Mouse (Mus musculus) liver, embryonic 12.5 days (tissue): Measurements from ENCODE around the gene Cubn. TPM values are rescaled to one million over a fixed set of nuclear protein-coding genes. Genes with fewer than 3 reads are reported as not detected.

Experiments used
- ATAC-seq: fragments of 200-750 bp; cut with Nextera tagmentation; 2 replicates; pipeline ENCODE4 v1.8.0; 2017; ENCODE audit warnings: moderate number of reproducible peaks, mild to moderate bottlenecking, moderate library complexity
- H3K27ac ChIP-seq: fragments of 300-500 bp; sonication (generic); 2 replicates; pipeline ENCODE4 v1.5.1; 2016; ENCODE audit warnings: mild to moderate bottlenecking
- H3K27me3 ChIP-seq: fragments of 300-500 bp; sonication (generic); replicated peaks from 2 replicates; pipeline ENCODE4 v1.6.1; 2016; ENCODE audit warnings: mild to moderate bottlenecking, moderate library complexity
- H3K36me3 ChIP-seq: fragments of 300-500 bp; sonication (generic); 2 replicates; pipeline ENCODE4 v1.6.1; 2016; ENCODE audit warnings: mild to moderate bottlenecking, moderate library complexity
- H3K4me1 ChIP-seq: fragments of 300-500 bp; sonication (generic); 2 replicates; pipeline ENCODE4 v1.6.1; 2016
- H3K4me2 ChIP-seq: fragments of 300-500 bp; sonication (generic); 2 replicates; pipeline ENCODE4 v1.6.1; 2016; ENCODE audit warnings: mild to moderate bottlenecking, moderate library complexity
- H3K4me3 ChIP-seq: fragments of 300-500 bp; sonication (generic); 2 replicates; pipeline ENCODE4 v1.5.1; 2016; ENCODE audit warnings: mild to moderate bottlenecking, moderate library complexity
- H3K9ac ChIP-seq: fragments of 300-500 bp; sonication (generic); 2 replicates; pipeline ENCODE4 v1.6.1; 2016; ENCODE audit warnings: mild to moderate bottlenecking, moderate library complexity
- H3K9me3 ChIP-seq: fragments of 300-500 bp; sonication (generic); replicated peaks from 2 replicates; pipeline ENCODE4 v1.6.1; 2016; ENCODE audit warnings: mild to moderate bottlenecking, moderate library complexity
- WGBS: fragments of 180-500 bp; shearing (Covaris S2); methylation state at CpG from one replicate; pipeline ENCODE4 v1.1.7; 2016; ENCODE audit not compliant: insufficient replicate concordance; 5-methylcytosine and 5-hydroxymethylcytosine counted together
- polyA plus RNA-seq: library from polyadenylated mRNA; unstranded; fragments of >200 nt; fragmentation: Nextera tagmentation; extraction: Ambion mirVana; gene quantifications from 2 replicates; pipeline ENCODE4 v1.2.1, GENCODE M21; 2016

Gene Cubn
- polyA plus RNA-seq, 1 experiment from 2014 or later: 0.07 TPM

- H3K27me3 ChIP-seq: no peaks in the 10 kb centered on the region
- ATAC-seq: no peak
- H3K4me3 ChIP-seq: no peak overlapping the region
- no peaks in the 10 kb centered on the region for H3K36me3 ChIP-seq
- H3K9me3 ChIP-seq: no peaks in the 10 kb centered on the region
- no peak overlapping the region for H3K27ac ChIP-seq
- H3K4me2 ChIP-seq: no peak overlapping the region
- no peak overlapping the region for H3K9ac ChIP-seq
- H3K4me1 ChIP-seq: no peaks in the 10 kb centered on the region
- 72% methylated on average over 3 of the region's 3 CpGs for WGBS
Observed at GRCm38 (mm10) chr2:13438275-13438845, 53.3 kb downstream of the Cubn start.

GRCm38 (mm10) chr2:13432002-13432401 lies 59.6 kb downstream of the Cubn start:
- no peak overlapping the region for H3K4me2 ChIP-seq
- no peak overlapping the region for H3K27ac ChIP-seq
- WGBS: 72% methylated on average over 4 of the region's 4 CpGs
- H3K27me3 ChIP-seq: 0 out of 2 replicates have a peak, but pooled peaks cover 4% of the 10 kb centered on the region
- H3K4me3 ChIP-seq: no peak overlapping the region
- no peaks in the 10 kb centered on the region for H3K36me3 ChIP-seq
- ATAC-seq: no peak
- H3K9me3 ChIP-seq: no peaks in the 10 kb centered on the region
- no peak overlapping the region for H3K9ac ChIP-seq
- H3K4me1 ChIP-seq: no peaks in the 10 kb centered on the region

- Histone ChIP-seq H3K4me3 (no peak overlapping the region), H3K36me3 (no peaks in the 10 kb centered on the region), H3K4me1 (no peaks in the 10 kb centered on the region), H3K27ac (no peak overlapping the region), H3K4me2 (no peak overlapping the region), H3K9me3 (no peaks in the 10 kb centered on the region), H3K27me3 (no peaks in the 10 kb centered on the region), H3K9ac (no peak overlapping the region)
- 77% methylated on average over 14 of the region's 14 CpGs for WGBS
- no peak for ATAC-seq
Observed at GRCm38 (mm10) chr2:13421974-13422760, 69.4 kb downstream of the Cubn start.

GRCm38 (mm10) chr2:13416765-13417524 lies 74.7 kb downstream of the Cubn start:
- 73% methylated on average over 3 of the region's 3 CpGs for WGBS
- Histone ChIP-seq H3K27ac (no peak overlapping the region), H3K36me3 (no peaks in the 10 kb centered on the region), H3K4me1 (peaks cover 22% of the 10 kb centered on the region), H3K9me3 (no peaks in the 10 kb centered on the region), H3K4me2 (no peak overlapping the region), H3K9ac (no peak overlapping the region), H3K27me3 (no peaks in the 10 kb centered on the region), H3K4me3 (no peak overlapping the region)
- no peak for ATAC-seq

GRCm38 (mm10) chr2:13413520-13414178 lies 78.0 kb downstream of the Cubn start:
- H3K4me2 ChIP-seq: peak overlapping the region; percentile 42
- H3K9me3 ChIP-seq: no peaks in the 10 kb centered on the region
- peaks cover 33% of the 10 kb centered on the region for H3K4me1 ChIP-seq
- peak; percentile 97 for ATAC-seq
- no peaks in the 10 kb centered on the region for H3K36me3 ChIP-seq
- 10% methylated on average over 4 of the region's 4 CpGs for WGBS
- H3K27ac ChIP-seq: peak overlapping the region; percentile 84
- no peaks in the 10 kb centered on the region for H3K27me3 ChIP-seq
- H3K4me3 ChIP-seq: no peak overlapping the region
- H3K9ac ChIP-seq: peak overlapping the region; percentile 1; the same call in 1 of the 2 replicates

- H3K27ac ChIP-seq: no peak overlapping the region
- no peaks in the 10 kb centered on the region for H3K9me3 ChIP-seq
- no peak overlapping the region for H3K4me3 ChIP-seq
- 36% methylated on average over 5 of the region's 5 CpGs for WGBS
- no peak overlapping the region for H3K9ac ChIP-seq
- H3K36me3 ChIP-seq: no peaks in the 10 kb centered on the region
- no peak for ATAC-seq
- H3K4me2 ChIP-seq: no peak overlapping the region
- H3K27me3 ChIP-seq: no peaks in the 10 kb centered on the region
- H3K4me1 ChIP-seq: peaks cover 33% of the 10 kb centered on the region
Observed at GRCm38 (mm10) chr2:13410660-13411059, 81.0 kb downstream of the Cubn start.

GRCm38 (mm10) chr2:13409767-13410519 lies 81.7 kb downstream of the Cubn start:
- no peak for ATAC-seq
- no peak overlapping the region for H3K9ac ChIP-seq
- H3K27me3 ChIP-seq: no peaks in the 10 kb centered on the region
- peaks cover 33% of the 10 kb centered on the region for H3K4me1 ChIP-seq
- no peak overlapping the region for H3K27ac ChIP-seq
- no peaks in the 10 kb centered on the region for H3K36me3 ChIP-seq
- WGBS: 59% methylated on average over 2 of the region's 2 CpGs
- no peak overlapping the region for H3K4me3 ChIP-seq
- no peaks in the 10 kb centered on the region for H3K9me3 ChIP-seq
- H3K4me2 ChIP-seq: no peak overlapping the region

- ATAC-seq: no peak
Observed at GRCm38 (mm10) chr2:13408333-13408732, 83.3 kb downstream of the Cubn start.

GRCm38 (mm10) chr2:13407698-13408097 lies 83.9 kb downstream of the Cubn start:
- Histone ChIP-seq H3K9ac (no peak overlapping the region), H3K4me3 (no peak overlapping the region), H3K36me3 (no peaks in the 10 kb centered on the region), H3K4me2 (no peak overlapping the region), H3K9me3 (no peaks in the 10 kb centered on the region), H3K4me1 (peaks cover 15% of the 10 kb centered on the region), H3K27me3 (no peaks in the 10 kb centered on the region), H3K27ac (no peak overlapping the region)
- no peak for ATAC-seq

More at GRCm38 (mm10) chr2:13408333-13408732, 83.3 kb downstream of the Cubn start:
- H3K27me3 ChIP-seq: no peaks in the 10 kb centered on the region
- H3K9ac ChIP-seq: no peak overlapping the region
- H3K36me3 ChIP-seq: no peaks in the 10 kb centered on the region
- 66% methylated on average over 3 of the region's 3 CpGs for WGBS
- no peak overlapping the region for H3K4me3 ChIP-seq
- H3K27ac ChIP-seq: no peak overlapping the region
- H3K4me1 ChIP-seq: peaks cover 21% of the 10 kb centered on the region
- H3K4me2 ChIP-seq: no peak overlapping the region
- no peaks in the 10 kb centered on the region for H3K9me3 ChIP-seq

- Histone ChIP-seq H3K9ac (no peak overlapping the region), H3K4me3 (no peak overlapping the region), H3K4me1 (peaks cover 11% of the 10 kb centered on the region), H3K4me2 (no peak overlapping the region), H3K36me3 (no peaks in the 10 kb centered on the region), H3K9me3 (no peaks in the 10 kb centered on the region), H3K27ac (no peak overlapping the region), H3K27me3 (no peaks in the 10 kb centered on the region)
- WGBS: 25% methylated on average over 5 of the region's 5 CpGs
- no peak for ATAC-seq
Observed at GRCm38 (mm10) chr2:13407272-13407671, 84.3 kb downstream of the Cubn start.

GRCm38 (mm10) chr2:13404986-13405678 lies 86.5 kb downstream of the Cubn start:
- H3K9ac ChIP-seq: no peak overlapping the region
- H3K27me3 ChIP-seq: no peaks in the 10 kb centered on the region
- H3K4me1 ChIP-seq: peaks cover under 1% of the 10 kb centered on the region
- no peak overlapping the region for H3K4me2 ChIP-seq
- H3K4me3 ChIP-seq: no peak overlapping the region
- WGBS: 59% methylated on average over 5 of the region's 5 CpGs
- ATAC-seq: no peak
- H3K9me3 ChIP-seq: no peaks in the 10 kb centered on the region
- H3K27ac ChIP-seq: no peak overlapping the region
- H3K36me3 ChIP-seq: no peaks in the 10 kb centered on the region
